Mouse (Mus musculus) left cerebral cortex, postnatal 4 days (tissue): ENCODE data around the gene Kcng4. TPM values are rescaled to one million over a fixed set of nuclear protein-coding genes. Genes with fewer than 3 reads are reported as not detected.

Experiments used
- DNase-seq: peaks from one replicate; pipeline ENCODE4 v3.0.0-alpha.2; 2022
- intact Hi-C: fragments of 180-260 bp; cut with DNase I; formaldehyde crosslinking; loops from one replicate; pipeline ENCODE4 v1.15.1; 2025
- total RNA-seq, 2 experiments: library from RNA; stranded (reverse); gene quantifications; 2 replicates each; pipeline ENCODE4 v1.2.3; 2021

The Kcng4 gene
- total RNA-seq, 2 experiments from 2014 or later: not detected

DNA sequence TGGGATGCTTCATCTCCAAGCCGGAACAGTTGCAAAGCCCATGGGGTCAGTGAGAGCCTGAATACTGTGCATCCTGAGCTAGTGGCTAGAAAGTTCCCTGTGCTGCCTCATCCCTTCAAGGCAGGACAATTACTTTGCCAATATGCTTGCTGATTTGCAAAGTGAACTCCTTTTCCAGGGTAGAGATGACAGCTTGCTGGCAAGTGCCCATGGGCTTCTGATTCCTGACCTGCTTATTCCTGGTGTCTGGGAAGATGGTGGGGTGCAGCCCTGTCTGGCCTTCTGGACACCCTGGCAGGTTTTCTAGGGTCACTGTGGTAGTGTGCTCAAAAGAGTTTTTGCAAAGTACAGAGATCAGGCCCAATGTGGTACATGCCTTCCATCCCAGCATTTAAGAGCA, 7.5 kb upstream of the Kcng4 start:
- no peak for DNase-seq
- intact Hi-C loops: no loop called here

GRCm38 (mm10) chr8:119641058-119641457, 5.6 kb upstream of the Kcng4 start:
- DNase-seq: no peak
- intact Hi-C loops: no loop called here

GRCm38 (mm10) chr8:119639798-119640197, 4.3 kb upstream of the Kcng4 start:
- intact Hi-C loops: no loop called here
- no peak for DNase-seq

DNA sequence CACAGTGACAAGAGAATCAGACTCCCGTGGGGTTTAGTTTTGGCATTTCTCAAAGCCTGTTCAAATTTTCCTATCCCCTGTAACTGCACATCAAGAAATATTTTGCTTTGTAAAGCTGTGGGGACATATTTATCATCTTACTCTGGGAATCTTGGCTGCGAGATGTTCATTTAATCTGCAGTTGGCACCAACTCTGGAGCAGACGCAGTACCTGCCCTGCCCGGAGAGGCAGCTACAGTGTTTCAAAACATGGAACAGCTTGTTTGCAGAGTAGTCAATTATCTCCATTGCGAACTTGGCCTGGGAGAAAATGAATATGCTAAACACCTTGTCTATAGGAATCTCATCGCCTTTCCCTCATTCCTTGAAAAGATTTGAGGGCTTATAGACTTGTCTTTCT, 2.8 kb upstream of the Kcng4 start:
- intact Hi-C loops: no loop called here
- peak; percentile 26 for DNase-seq

DNA sequence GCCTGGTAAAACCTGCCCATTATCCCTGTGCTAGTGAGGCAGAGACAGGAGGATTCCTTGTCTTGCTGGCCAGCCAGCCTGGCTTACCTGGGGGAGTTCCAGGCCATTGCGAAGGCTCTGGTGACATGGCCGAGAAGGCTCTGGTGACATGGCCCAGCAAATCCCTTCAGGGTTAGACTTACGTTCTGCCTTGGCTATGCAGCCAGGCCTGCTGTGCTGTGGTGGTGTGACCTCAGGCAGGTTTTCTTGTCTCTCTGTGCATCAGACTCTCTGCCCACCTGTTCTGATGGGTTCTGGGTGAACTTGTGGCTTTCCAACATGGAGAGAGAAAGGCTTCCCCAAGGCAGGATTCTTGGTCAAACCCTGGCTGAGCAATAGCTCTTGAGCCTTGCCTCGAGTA, 1.9 kb upstream of the Kcng4 start:
- DNase-seq: no peak
- intact Hi-C loops: no loop called here

GRCm38 (mm10) chr8:119636766-119637165, 1.3 kb upstream of the Kcng4 start:
- no peak for DNase-seq
- intact Hi-C loops: no loop called here

DNA sequence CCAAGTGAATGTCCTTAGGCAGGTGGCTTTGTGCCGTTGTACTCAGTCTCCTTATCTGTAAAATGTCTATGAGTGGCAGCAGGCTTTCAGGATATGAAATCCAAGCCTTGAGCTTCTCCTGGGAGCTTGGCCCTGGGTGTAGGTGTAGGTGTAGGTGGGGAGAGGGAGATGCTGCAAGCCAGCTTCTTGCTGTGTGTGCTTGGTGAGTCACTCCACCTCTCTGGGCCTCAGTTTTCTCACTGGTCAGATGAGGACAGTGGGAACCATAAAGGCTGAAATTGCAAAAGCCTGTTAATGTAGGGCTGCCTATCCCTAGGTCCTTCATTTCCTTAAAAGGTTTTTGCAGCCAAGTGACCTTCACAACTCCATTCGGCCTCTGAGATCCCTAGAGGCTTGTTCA, 478 bp upstream of the Kcng4 start:
- DNase-seq: no peak
- intact Hi-C loops: no loop called here

GRCm38 (mm10) chr8:119634616-119635336, 704 bp downstream of the Kcng4 start:
- intact Hi-C loops: no loop called here
- DNase-seq: no peak

GRCm38 (mm10) chr8:119632909-119633308, 2.6 kb downstream of the Kcng4 start:
- no peak for DNase-seq
- intact Hi-C loops: no loop called here

DNA sequence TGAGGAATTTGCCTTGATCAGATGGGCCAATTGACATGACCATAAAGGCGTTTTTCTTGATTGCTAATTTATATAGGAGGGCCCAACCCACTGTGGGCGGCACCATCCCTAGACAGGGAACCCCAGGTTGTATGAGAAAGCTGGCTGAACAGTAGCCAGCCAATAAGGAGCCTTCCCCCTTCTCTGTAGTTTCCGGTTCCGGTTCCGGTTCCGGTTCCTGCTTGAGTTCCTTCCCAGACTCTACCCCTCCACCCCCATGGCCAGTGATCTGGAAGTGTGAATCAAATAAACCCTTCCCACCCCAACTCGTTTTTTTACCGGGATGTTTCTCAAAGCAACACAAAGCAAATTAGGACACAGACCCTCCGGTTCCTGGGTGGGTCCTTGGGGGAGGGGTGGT, 3.2 kb downstream of the Kcng4 start:
- intact Hi-C loops: no loop called here

DNA sequence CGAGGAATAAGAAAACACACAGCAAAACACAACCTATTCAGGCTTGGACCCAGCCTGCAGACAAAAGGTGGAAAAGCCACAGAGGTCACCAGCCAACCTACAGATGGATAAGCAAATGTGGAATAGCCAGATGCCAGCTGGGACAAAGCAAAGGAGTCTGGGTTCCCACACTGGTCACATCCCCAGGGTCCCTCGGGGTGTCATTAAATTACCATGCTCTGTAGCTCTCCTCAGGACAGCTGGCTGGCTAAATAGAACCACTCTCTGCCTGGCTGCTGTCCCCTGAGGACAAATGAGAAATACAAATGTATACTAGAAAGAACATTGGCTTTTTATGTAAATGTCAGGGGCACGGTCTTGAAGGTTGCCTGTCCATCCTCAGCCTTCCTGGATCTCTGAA, 4.6 kb downstream of the Kcng4 start:
- DNase-seq: no peak
- intact Hi-C loops: no loop called here

More for the DNA sequence above, 3.2 kb downstream of the Kcng4 start:
- DNase-seq: no peak

DNA sequence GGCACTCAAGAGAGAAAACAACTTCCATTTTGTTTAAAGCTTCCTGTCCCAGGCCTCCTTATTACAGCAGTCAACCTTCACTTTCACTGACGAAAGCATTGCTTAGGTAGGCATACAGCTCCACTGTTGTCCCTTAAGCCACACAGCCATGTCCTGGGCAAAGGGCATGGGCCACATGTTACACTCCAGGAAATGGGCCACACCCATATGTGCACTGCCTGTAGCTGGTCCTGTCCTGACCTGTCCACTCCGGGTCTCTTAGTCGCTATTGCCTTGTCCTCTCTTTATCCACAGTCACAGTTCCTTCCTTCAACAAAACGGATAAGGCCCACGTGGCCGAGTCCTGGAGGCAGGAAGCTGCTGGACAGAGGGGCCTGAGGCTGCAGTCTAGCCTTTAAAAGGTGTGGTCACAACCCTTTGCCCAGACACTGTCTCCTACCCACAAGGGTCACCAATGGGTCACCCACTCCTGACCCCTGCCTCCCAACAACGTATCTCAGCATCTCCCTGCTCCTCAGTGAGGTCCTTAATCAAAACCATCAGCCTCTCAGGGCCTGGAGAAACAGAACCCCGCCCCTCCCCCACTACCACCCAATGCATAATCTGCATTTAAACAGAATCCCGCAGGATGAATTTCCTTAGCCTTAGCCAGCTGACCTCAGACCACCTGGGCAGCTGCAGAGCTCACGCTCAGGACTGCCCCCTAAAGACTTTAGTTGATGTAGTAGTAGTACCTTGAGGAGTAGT, 7.7 kb downstream of the Kcng4 start:
- intact Hi-C loops: no loop called here
- DNase-seq: no peak

- DNase-seq: no peak
- intact Hi-C loops: no loop called here
Measured at GRCm38 (mm10) chr8:119627199-119627598, 8.3 kb downstream of the Kcng4 start.

GRCm38 (mm10) chr8:119625788-119626187, 9.7 kb downstream of the Kcng4 start:
- intact Hi-C loops: no loop called here

DNA sequence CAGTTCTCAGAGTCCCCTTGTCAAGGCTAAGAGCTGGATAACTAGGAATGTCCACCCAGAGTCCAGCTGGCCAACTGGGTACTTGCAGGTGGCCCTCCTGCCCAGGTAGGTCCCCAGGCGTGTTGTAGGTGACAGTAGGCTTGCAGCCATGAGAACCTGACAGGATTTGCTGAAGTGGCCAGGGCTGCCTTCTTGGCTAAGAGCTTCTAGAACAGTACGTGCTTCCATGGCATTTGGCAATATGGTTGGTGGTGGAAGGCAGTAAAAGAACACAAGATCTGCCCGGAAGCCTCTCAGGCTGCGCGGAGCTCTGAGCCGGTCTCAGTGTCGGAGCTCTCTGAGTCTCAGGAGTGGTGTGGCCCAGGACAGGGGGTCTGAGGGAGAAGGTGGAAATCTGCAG, 10.6 kb downstream of the Kcng4 start:
- no peak for DNase-seq
- intact Hi-C loops: no loop called here

More at GRCm38 (mm10) chr8:119625788-119626187, 9.7 kb downstream of the Kcng4 start:
- DNase-seq: no peak

DNA sequence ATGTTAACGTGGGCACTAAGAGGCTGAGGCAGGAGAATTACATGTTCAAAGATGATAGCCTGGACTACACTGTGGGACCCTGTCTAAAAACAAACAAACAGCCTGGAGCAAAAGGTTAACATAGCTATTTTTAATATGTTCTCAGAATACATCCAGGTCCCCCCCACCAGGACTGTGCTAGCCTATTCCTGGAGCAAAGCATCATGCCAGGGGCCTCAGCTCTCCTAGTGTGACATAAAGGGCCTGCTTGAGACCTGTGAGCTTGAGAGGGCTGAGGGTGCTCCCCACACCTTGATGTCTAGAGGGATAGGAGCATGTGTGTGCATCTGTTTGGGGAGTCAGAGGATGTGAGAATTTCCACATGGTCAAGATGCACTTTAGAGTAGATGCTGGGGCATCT, 11.7 kb downstream of the Kcng4 start:
- intact Hi-C loops: no loop called here
- no peak for DNase-seq

- DNase-seq: no peak
- intact Hi-C loops: no loop called here
Measured at GRCm38 (mm10) chr8:119623061-119623460, 12.4 kb downstream of the Kcng4 start.

DNA sequence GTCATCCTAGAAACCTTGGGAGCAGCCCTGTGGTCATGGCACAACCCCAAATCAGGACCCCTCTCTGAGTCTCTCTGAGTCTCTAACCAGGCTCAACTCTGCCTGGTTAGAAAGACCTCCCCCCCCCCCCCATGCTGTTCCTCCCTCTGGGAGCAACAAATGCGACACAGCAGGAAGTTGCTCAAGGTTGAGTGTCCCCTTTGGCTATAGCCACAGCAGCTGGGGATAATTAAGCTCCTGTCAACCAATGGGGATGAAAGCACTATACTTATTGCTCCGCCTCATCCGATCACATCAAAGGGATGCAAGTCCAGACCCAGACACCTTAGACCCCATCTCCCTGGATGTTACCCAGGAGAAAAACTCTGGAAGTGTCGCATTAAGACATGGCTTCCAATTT, 12.9 kb downstream of the Kcng4 start:
- DNase-seq: no peak
- intact Hi-C loops: no loop called here

- intact Hi-C loops: no loop called here
- DNase-seq: no peak
Measured at GRCm38 (mm10) chr8:119620848-119621465, 14.5 kb downstream of the Kcng4 start.

DNA sequence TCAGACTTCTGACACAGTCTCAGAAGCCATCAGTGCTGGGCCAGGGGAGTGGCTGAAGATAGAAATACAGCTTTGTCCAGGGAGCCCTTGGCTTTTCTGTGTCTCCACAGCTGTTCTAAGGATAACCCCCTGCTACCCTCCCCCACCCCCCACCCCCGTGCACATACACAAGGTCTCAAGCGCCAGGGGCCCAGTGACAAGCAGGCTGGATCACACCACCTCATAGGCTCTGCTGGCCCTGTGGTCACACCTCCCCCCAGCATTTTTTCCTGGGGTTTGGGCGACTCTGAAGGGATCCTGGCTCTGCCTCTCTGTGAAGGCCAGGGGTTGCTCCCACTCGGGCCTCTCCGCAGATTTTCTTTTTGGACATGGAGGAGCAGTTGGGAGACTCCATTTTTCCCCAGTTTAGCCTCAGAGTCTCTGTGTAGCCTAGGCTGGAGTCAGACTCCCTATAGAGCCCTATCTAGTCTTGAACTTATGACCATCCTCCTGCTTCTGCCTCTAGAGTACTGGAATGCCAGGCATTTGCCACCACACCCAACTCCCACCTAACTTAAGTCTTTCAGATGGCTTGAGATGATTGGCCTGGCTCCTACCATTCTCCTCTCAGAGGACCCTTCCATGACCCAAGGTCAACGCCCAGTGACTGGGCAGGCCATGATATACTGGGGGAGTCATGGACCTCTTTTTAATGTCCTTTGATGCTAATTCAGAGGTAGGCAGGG, 15.2 kb downstream of the Kcng4 start:
- intact Hi-C loops: no loop called here
- DNase-seq: no peak

DNA sequence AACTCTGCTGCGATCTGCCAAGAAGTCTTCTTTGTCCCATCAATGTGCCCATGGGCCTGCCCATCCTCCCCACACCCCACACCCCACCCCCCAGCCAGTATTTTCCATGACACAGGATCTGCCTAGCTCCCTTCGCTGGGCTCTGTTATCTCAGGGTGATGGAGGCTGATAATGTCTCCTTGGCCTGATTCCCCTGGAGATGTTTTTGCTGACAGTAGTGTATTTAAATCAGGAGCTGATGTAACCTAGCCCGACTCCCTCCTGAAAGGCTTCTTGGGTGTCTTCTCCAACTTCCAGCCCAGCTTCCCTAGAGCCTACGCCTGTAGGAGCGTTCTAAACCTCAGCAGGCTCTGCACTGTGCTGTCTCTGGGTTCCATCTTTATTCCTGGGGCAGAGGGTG, 16.6 kb downstream of the Kcng4 start:
- intact Hi-C loops: no loop called here
- DNase-seq: no peak
